Mouse (Mus musculus) heart, adult 18-20 months (tissue): ENCODE measurements around the gene Lat2. TPM values are rescaled to one million over a fixed set of nuclear protein-coding genes. Genes with fewer than 3 reads are reported as not detected.
"Not testable (repeated sequence)": the region's sequence is repeated elsewhere in the genome, so short reads cannot be mapped to it uniquely, and the experiment has no call there.

Source experiments
- DNase-seq, 2 experiments: peaks; one replicate each; pipeline ENCODE4 v3.0.0; 2021 to 2022; ENCODE audit warnings: mixed read lengths in 1 of 2
- long read RNA-seq, 2 experiments: library from polyadenylated mRNA; stranded (forward); transcript quantifications; one replicate each; pipeline ENCODE4 v2.0.0; 2021
- total RNA-seq, 2 experiments: library from RNA; stranded (reverse); gene quantifications; 2 replicates each; pipeline ENCODE4 v1.2.3; 2021

The Lat2 gene
- total RNA-seq = 1 to 10 TPM; 2.0 to 2.4 TPM
- long read RNA-seq, experiment 1, partial matches to known transcripts = 0 of 1 reads
- long read RNA-seq, experiment 1, other reads (novel, unspliced or antisense) = 1 of 1 reads
- long read RNA-seq, experiment 2, partial matches to known transcripts = 0 of 5 reads
- long read RNA-seq, experiment 2, other reads (novel, unspliced or antisense) = 5 of 5 reads

- peak in 1 of 2 experiments; percentile 25 for DNase-seq
Observed at GRCm38 (mm10) chr5:134614802-134615201, at the start of gene Lat2. Lat2 (minus strand) TSS chr5:134615025.

- no peak for DNase-seq
Observed at GRCm38 (mm10) chr5:134656708-134657107, 41.9 kb upstream of the Lat2 start.

GRCm38 (mm10) chr5:134652015-134652414 lies 37.2 kb upstream of the Lat2 start:
- DNase-seq = no peak

DNA sequence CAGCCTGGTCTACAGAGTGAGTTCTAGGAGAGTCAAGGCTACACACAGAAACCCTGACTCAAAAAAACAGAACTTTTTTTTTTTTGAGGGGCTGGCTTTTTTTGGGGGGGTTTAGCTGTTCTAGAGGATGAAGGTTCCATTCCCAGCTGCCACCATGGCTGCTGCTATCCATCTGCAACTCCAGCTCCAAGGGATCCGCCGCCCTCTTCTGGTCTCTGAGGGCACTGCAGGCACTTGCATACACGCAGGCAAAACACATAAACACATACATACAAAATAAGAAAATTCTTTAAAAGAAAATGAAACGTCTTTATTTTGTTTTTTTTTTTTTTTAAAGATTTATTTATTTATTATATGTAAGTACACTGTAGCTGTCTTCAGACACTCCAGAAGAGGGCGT lies 36.1 kb upstream of the Lat2 start:
- DNase-seq = peak; percentile 34 to 68

- DNase-seq = not testable (repeated sequence)
Observed at GRCm38 (mm10) chr5:134648976-134649375, 34.2 kb upstream of the Lat2 start.

- no peak for DNase-seq
Observed at GRCm38 (mm10) chr5:134647394-134647793, 32.6 kb upstream of the Lat2 start.

GRCm38 (mm10) chr5:134646461-134646860 lies 31.6 kb upstream of the Lat2 start:
- DNase-seq = no peak

GRCm38 (mm10) chr5:134644643-134645118 lies 29.9 kb upstream of the Lat2 start:
- peak; percentile 53 to 82 for DNase-seq

DNA sequence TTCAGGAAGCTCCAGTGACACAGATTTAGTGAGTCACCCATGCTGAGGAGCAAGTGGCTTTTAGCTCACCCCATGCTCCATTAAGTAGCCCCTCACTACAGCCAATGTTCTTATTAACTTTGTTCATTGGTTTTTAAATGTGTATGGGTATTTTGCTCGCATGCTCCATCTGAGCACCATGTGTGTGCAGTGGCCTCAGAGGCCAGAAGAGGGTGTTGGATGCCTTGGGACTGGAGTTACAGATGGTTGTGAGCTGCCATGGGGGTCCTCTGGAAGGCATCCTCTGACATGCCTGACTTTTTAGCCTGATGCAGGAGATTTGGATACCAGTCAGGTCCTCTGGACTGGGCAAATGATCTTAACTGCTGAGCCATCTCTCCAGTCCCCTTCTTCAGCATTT lies 29.3 kb upstream of the Lat2 start:
- DNase-seq = no peak

DNA sequence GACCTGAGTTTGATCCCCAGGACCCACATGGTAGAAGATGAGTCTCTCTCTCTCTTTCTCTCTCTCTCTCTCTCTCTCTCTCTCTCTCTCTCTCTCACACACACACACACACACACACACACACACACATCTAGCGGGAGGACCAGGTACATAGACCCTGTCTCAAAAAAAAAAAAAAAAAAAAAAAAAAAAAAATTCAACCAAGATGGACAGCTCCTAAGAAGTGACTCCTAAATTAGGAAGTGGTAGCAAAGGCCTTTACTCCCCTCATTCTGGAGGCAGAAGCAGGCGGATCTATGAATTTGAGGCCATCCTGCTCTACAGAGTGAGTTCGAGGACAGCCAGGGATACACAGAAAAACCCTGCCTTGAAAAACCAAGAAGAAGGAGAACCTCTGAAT lies 25.5 kb upstream of the Lat2 start:
- no peak for DNase-seq

DNA sequence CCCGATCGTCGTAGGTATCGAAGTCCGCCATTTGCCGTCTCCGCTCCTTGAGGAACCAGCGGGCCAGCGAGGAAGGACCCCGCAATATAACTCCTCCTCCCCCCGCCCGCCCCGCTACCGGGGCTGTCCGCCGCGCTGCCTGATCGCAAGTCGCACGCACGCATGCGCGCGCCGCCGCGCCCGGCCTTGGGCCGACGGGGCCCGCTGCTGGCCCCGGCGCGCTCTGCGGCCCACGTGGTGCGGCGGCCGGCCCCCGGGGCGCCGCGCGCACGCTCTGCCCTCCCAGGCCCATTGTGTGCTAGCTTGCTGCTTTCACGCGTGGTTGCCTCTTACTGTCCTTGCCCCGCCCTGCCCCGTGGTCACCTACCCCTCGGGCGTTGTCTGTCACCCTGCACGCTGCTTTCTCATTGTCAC lies 24.5 kb upstream of the Lat2 start, which contains the start of gene Eif4h:
Gene Eif4h, minus strand, starts transcription at position 222 of the 414 bp plus-strand sequence.
- DNase-seq = peak; percentile 96 to 98

DNA sequence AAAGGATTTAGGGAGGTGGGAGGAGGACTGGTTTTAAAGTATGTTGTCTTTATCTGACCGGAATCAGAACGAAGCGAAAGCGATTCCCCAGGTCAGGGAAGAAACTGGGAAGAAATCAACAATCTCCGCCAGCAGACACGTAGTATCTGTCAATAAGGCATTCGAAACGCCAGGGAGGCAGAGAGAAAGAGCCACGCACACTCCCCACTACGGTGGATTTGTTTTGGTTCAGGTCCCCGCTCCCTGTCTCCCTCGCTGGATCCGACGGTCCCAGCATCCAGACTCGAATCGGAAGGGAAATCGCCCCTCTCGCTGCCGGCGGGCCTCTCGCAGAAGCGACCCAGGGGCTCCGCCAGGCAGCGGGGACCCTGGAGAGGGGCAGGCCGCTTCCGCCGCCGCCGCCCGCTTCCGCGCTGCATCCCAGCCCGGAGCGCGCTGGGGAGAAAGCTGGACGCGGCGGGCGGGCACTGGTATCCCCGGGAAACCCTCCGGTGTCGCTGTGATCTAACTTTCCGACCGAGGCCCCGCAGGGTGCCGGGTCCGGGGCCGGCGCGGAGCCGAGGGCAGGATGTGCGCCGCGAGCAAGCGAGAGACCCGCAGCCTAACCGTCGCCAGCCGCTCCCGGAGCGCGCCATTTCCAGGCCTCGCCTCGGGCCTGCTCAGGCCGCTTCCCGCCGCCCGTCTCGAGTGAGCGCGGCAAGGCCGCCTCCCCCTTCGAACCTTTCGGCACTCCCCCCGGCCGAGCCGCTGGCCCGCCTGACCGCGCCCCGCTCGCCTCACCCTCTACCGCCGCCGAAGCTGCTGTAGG lies 23.8 kb upstream of the Lat2 start:
- no peak for DNase-seq

DNA sequence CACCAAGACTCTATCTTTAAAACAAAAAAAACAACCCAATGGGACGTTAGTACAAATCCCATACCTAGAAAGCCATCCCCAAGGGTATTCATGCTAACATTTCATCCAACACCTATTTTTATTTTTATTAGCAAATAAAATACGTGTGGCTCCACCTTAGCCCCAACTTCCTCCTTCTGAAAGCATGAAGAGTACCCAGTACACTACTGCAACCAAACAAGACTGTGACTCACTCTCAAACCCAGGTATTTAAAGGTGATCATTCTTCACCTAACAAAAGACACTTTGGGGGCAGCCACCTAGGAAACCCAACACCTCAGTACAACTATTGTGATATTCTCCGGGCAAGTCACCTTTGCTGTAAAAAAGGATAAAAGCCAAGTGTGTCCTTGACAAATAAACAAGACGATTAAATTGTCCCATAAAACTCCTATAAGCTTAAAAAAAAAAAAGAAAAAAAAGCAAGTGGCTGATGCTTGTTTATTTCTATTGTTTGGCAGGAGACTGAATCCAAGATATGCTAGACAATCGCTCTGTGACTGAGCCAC lies 23.1 kb upstream of the Lat2 start:
- no peak for DNase-seq

- no peak for DNase-seq
Observed at GRCm38 (mm10) chr5:134632841-134633240, 18.0 kb upstream of the Lat2 start.

- no peak for DNase-seq
Observed at GRCm38 (mm10) chr5:134630835-134631234, 16.0 kb upstream of the Lat2 start.

DNA sequence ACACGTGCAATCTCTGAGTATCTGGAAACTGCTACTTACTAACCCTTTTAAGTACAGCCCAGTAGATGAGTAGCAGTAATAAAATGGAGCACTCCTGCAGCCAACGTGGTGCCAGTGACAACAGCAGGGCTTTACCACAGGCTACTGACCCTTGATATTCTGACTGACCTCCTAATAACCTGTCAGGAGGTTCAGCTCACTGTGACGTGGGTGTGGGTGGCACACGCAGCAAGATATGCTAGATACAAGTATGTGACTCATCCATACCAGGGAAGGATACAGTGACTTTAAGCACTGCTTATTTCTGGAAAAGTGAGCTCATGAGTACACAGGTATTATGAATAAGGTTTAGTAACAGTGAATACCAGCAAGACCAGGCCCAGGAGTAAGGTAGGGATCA lies 14.7 kb upstream of the Lat2 start:
- no peak for DNase-seq

DNA sequence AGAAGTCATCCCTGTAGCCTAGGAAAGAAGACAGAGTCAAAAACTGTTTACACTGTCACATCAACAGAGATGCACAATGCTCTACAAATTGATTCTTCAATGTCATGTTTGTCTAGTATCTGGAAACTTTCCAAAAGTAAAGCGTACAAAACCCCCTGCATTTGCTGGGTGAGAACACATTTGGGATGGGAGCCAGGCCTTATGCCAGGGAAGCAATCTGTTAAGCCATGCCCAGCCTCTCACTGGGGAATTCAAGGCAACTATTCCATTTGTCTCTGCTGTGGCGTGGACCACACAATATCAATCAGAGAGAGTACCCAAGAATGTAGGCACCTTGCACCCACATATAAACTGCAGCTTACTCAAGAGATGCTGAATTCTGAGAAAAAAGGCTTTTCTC lies 7.2 kb upstream of the Lat2 start:
- no peak for DNase-seq

DNA sequence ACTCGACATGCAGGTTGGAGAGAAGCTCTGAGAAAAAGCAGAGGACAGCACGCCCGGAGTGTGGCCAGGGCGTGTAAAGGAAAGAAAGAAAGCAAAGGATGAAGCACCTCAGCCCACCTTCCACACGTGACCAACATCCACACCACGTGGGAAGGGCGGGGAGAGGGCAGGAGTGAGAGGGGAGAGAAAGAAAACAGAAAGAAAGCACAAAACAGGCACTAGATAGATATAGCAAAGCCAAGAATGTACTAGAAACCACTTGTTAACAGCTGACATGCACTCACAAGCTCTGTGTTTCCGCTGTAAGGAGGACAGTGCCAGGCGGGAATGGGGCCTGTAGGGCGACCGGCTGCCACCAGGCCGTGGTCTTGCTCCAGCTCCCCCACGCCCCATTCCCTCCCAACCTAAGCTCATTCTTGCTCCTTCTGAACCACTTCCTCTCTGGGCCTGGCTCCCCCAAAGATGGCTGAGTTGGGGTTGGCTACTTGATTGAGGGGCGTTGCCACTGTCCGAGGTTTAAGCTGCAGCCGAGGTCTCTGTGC lies 6.3 kb upstream of the Lat2 start:
- DNase-seq = no peak

DNA sequence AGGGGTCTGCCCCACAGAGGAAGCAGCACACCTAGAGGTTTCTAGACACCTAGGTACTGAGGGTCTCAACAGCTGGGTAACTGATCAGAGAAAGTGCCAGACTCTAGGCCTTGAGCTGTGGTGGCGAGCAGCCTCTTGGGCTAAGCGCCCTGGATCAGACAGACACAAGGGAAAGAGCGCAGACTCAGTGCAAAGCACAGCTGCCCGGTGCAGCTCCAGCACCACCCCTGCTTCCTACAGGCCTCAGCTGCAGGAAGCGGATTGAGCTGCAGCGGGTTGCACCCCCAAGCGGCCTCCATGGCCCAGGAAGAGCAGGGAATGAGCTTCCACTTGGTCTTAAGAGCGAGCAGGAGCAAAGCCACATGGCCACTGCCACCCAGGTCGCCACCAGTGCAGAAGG lies 5.6 kb upstream of the Lat2 start:
- no peak for DNase-seq

DNA sequence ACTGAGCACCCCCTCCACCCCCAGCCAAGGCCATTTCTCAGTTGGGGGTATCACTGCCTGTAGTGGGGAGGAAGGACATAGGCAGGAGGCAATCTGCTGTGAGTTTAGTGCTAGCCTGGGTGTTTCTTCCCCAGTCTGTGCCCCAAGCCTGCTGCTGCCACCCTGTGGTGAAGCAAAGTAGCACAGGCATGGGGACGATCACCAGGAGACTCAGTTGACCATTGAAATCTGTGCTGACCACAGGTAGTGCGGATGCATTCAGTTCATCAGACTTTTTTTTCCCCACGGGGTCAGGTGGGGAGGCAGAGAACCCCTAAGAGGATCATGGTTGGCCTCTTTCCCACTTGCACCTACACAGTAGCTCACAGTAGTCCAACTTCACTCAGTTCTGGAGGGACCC lies 2.2 kb upstream of the Lat2 start:
- peak; percentile 55 to 85 for DNase-seq

- no peak for DNase-seq
Observed at GRCm38 (mm10) chr5:134615780-134616179, 955 bp upstream of the Lat2 start.

DNA sequence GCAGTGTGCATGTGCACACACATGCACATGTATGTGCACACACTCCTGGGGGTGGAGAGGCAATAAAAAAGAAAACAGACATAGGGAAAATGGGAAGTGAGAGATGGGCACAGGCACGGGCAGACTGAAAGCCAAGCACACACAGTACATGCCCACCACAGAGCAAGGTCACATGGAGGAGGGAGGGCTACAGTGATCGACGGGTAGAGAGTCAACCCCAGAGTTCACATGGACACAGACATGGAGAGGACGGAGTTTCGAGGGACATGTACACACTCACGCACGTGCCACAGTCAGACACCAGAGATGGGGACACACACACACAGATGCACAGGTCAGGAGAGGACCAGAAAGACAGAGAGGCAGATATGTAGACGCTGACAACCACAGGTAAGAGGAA lies 555 bp upstream of the Lat2 start:
- DNase-seq = no peak

DNA sequence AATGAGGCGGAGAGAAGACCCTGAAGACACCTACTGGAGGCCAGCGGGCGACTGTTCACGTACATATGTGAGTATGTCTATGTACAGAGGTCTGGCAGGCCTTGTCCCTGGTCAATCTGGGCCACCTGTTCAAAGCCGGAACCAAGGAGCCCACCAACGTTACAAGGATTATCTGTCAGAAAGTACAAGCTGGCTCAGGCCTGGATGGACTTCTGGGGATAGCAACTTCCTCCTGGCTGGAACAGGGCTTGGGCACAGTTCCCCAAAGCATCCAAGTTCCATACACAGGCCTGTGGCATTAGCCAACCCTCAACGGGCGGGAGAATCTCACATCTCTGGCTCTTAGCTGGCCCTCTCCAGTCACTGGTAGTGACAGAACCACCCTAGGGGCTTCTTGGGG lies 529 bp downstream of the Lat2 start:
- peak in 1 of 2 experiments; percentile 31 for DNase-seq
